Mouse (Mus musculus): Measurements from ENCODE around the gene Cfap73.

DNA sequence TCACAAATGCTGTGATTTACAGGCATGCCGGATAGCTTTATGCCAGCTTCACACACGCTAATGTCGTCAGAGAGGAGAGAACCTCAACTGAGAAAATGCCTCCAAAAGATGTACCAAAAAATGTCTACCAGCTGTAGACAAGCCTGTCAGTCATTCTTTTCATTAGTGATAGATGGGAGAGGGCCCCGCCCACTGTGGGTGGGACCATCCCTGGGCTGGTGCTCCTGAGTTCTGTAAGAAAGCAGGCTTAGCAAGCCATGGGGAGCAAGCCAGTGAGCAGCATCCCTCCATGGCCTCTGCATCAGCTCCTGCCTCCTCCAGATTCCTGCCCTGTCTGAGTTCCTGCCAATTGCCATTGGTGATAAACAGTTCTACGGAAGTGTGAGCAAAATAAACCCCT, 1.6 kb upstream of the Cfap73 start:
- no peak for TF ChIP-seq CTCF (IDR thresholded peaks at IDR 0.05; ENCODE audit: low read depth)
- no peak for TF ChIP-seq EP300 (IDR thresholded peaks at IDR 0.05; ENCODE audit: low read depth)

All from liver, embryonic 14.5 days (tissue).